Mouse (Mus musculus) urinary bladder, postnatal 10 days (tissue): ENCODE results near the gene Cep85l.

Source experiments
- DNase-seq: peaks from one replicate; pipeline ENCODE4 v3.0.0; 2022; ENCODE audit warnings: low spot score

Cep85l gene

DNA sequence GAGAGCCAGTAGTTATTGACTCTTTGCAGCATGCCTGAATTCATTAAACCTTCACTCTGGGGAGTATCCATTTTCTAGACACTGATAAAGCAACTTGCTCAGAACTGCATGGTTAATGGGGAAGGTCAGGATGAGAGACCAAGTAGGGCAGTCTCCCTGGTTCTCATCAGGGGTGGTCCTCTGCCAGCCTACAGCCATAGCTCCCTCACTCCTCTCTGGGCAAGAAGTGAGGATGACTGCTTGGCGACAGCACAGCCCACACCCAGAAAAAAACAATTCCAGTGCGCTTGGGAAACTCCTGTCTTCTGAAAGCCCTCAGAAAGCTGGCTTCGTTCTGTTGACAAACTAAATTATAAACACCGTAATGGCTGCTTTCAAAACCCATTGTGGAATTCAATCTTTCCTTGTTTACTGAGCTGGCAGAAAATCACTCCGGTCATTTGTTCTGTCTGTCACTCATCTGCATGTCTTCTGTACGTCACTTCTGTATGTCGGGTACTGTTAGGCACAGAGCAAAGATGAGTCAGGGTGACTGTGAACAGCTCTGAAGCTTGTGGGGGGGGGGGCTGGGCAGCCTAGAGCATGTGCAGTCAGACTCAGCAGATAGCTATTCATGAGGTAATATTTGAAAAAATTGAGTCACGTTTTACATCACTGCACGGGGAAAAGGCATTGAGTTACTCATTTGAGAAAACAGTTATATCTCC is 15.3 kb upstream of the Cep85l start:
- DNase-seq = no peak

GRCm38 (mm10) chr10:53388227-53388920 is 8.6 kb upstream of the Cep85l start:
- no peak for DNase-seq

DNA sequence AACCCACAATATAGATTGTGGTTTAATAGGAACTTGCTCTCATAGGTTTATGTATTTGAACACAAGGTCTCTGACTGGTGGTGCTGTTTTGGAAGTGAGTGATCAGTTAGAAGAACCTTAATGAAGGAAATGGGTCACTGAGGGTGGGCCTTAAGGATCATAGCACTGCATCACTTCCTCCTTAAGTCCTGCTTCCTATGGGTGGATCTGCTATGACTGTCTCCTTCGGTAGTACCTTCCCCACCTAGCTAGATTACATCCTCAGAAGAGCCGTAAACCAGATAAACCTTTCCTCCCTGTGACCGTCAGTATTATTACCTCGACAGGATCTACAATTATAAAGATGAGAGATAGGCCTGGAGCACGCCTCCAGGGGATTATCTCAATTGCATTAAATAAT is 5.7 kb upstream of the Cep85l start:
- DNase-seq = no peak

- DNase-seq = no peak
Measured at GRCm38 (mm10) chr10:53384896-53385295, 5.1 kb upstream of the Cep85l start.

- no peak for DNase-seq
Measured at GRCm38 (mm10) chr10:53382696-53383365, 3.1 kb upstream of the Cep85l start.

- DNase-seq = no peak
Measured at GRCm38 (mm10) chr10:53378981-53379708, 602 bp downstream of the Cep85l start.

DNA sequence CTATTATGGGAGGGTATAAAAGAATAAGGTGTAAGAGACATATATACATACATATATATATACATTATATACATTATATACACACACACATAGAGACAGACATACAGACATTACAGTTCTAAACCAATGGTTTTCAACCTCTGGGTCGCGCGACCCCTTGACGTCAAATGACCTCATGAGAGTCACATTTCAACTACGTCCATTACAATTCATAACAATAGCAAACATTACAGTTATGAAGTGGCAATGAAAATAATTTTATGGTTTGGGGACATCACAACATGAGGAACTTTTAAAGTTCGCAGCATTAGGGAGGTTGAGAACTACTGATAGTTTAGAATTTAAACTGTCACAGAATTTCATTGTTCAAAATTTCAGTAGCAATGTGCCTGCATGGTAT is 1.5 kb downstream of the Cep85l start:
- DNase-seq = no peak

DNA sequence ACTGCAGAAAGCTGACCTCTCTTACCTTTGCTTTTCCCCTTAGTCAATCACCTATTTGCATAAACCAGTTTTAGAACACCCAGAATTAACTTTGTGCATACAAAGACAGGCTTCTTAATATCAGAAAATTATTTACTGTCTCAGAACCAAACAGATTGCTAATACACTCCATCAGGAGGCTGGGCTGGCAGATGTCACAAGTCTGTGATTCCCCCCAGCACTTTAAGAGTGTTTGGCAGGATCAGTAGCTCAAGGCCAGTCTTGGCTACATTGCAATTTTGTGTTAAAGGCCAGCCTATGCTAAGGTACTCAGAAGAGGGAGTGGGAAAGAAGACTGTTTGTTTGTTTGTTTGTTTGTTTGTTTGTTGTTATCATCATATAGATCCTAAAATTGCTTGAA is 2.7 kb downstream of the Cep85l start:
- DNase-seq = no peak

- DNase-seq = no peak
Measured at GRCm38 (mm10) chr10:53373885-53374578, 5.7 kb downstream of the Cep85l start.

DNA sequence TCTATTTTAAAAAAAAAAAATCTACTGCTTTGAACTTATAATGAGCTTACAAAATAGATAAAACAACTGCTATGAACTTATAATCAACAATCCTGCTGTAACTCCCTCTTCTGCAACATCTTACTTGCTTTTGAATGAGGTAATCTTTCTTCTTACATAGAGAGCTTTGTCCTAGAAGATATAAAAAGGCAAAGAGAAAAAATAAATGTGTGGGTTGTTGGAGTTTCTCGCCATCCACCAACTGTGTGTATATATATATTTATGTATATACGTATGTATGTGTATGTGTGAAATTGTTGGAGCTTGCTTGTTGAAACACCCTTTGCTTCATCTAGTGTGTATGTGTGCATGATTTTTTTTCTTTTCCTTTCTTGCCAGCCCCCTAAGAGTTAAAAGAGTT is 12.5 kb downstream of the Cep85l start:
- DNase-seq = no peak

GRCm38 (mm10) chr10:53364311-53364710 is 15.4 kb downstream of the Cep85l start:
- no peak for DNase-seq

GRCm38 (mm10) chr10:53359016-53359415 is 20.7 kb downstream of the Cep85l start:
- DNase-seq = no peak

DNA sequence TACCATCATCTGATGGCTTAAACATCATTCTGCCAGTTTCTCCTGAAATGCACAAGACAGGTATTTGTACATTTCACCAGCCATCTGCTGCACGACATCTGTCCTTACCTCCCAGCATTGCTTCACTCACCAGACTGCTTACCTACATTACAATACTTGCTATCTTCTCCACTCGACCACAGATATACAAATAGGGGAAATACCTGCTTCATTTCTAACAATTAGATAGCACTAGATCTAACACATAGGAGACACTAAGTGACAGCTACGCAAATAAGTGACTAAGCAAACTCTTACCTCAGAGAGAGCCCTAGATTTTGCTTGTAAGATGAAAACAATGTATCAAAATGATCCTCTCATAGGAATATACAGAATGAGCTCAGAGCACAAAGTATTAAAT is 26.1 kb downstream of the Cep85l start:
- no peak for DNase-seq

- no peak for DNase-seq
Measured at GRCm38 (mm10) chr10:53349254-53349653, 30.5 kb downstream of the Cep85l start.

DNA sequence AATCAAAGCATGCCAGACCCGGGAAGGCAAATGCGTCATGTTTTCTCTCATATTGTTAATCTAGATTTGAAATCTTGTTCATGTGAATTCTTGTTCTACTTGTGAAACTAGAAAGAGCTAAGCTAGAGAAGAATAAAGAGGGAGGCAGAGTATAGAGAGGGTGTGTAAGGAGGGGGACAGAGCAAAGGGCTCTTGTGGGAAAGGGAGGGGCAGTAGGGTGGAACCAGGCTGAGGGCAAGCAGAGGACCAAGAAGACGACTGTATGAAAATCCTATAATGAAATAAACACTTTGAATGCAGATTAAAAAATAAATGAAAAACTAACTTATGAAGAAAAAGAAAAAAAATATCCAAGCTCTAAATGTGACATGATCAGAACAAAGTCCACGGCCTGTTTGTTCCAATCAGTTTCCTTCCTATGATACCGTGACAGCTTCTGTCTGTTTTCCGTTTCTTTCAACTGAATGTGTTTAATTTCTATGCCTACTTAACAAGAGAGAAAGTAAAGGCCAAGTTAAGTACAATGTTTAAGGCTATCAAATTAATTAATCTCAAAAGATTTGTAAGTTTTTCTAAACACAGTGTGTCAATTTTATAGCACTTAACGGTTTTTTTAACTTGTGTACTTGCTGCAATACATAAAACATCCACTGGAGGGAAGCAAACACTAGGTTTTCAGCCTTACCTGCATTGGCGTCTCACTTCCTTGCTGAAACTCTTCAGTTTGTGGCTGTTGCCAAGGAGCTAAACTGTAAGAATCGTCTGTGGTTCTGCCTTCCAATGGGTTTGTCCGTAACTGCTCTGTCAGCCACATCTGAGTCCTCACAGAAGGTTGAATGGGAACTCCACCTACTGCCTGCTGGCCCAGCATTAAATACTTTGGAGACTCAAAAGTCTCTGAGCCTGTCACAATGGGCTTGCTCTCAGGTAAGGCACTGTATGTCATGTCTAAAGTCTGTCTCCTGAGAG is 31.7 kb downstream of the Cep85l start:
- DNase-seq = no peak

DNA sequence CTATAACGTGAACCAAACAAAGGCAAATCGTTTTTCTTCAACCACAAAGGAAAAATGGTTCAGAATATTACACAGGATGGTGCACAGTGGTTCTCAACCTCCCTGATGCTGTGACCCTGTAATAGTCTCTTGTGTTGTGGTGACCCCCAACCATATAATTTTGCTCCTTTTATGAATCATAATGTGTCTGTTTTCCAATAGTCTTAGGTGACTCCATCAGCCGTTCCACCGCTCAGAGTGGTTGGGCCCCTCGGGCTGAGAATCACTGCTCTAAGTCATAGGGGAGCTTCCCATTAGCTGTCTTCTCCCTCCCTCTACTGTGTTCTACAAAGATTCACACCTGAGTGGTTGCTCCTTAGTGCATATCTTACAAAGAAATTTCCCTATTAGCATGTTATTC is 32.8 kb downstream of the Cep85l start:
- no peak for DNase-seq

GRCm38 (mm10) chr10:53346506-53346905 is 33.2 kb downstream of the Cep85l start:
- DNase-seq = no peak

- DNase-seq = no peak
Measured at GRCm38 (mm10) chr10:53345508-53345907, 34.2 kb downstream of the Cep85l start.

- no peak for DNase-seq
Measured at GRCm38 (mm10) chr10:53343865-53344264, 35.9 kb downstream of the Cep85l start.

GRCm38 (mm10) chr10:53343384-53343783 is 36.4 kb downstream of the Cep85l start:
- no peak for DNase-seq
